Mouse (Mus musculus) v-Abl transformed pro-B cells (cell line): Measurements from ENCODE around the gene Tlx3.

ENCODE experiments used
- in situ Hi-C, 2 experiments: fragments of 400-800 bp; cut with MboI; formaldehyde crosslinking; loops; one replicate each; pipeline ENCODE4 v1.15.1; 2025; ENCODE audit not compliant: unreplicated experiment in 2 of 2

Tlx3 gene

GRCm38 (mm10) chr11:33157453-33158196, 45.8 kb downstream of the Tlx3 start:
- in situ Hi-C loops, result loop anchor here (5.0 to 25.0 kb wide), 6 partner anchors 440 to 1680 kb away; partner anchors contain the start of genes Bod1 (in 1 of the 2), Fbxw11 (in 1 of the 2) and Spdl1 (in 1 of the 2)

GRCm38 (mm10) chr11:33156436-33157015, 46.9 kb downstream of the Tlx3 start:
- in situ Hi-C loops, result loop anchor here (5.0 to 25.0 kb wide), 6 partner anchors 439 to 1681 kb away; partner anchors contain the start of genes Bod1 (in 1 of the 2), Fbxw11 (in 1 of the 2) and Spdl1 (in 1 of the 2)

- in situ Hi-C loops, result loop anchor here (10.0 to 25.0 kb wide), 5 partner anchors 517 to 1683 kb away; partner anchors contain the start of genes Bod1 (in 1 of the 2), Fbxw11 (in 1 of the 2) and Spdl1 (in 1 of the 2)
These were observed 48.9 kb downstream of the Tlx3 start for GRCm38 (mm10) chr11:33154459-33154858.

DNA sequence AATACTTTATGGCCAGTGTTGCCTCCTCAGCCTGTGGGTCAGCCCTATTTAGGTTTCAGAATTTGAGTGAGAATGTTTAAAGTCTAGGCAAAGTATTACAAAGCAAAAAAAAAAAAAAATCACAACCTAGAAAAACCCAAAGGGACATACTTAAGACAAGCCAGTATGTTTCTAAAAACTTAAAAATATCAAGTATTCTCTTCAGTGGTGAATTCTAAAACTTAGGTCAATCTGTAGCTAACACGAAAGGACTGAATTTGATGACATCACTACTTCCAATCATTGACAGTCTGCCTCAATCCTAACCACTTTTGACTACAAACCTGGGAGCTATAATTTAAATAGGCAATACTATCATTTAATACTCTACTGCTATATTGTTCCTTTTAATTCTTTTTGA, 50.4 kb downstream of the Tlx3 start:
- in situ Hi-C loops, result loop anchor here (10.0 to 25.0 kb wide), 5 partner anchors 516 to 1684 kb away; partner anchors contain the start of genes Bod1 (in 1 of the 2), Fbxw11 (in 1 of the 2) and Spdl1 (in 1 of the 2)

DNA sequence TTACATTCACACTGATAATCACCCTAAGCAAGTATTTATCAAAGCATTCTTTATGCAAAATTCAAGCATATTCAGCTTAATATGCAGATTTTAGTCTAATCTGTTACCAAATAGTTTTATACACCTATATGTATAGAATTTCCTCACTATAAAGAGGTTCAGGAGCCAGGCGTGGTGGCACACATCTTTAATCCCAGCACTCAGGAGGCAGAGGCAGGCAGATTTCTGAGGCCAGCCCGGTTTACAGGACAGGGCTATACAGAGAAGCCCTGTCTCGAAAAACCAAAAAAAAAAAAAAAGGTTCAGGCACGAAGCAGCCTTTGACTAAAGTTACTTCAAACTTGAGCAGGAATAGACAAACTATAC, 51.6 kb downstream of the Tlx3 start:
- in situ Hi-C loops, result loop anchor here (10.0 to 25.0 kb wide), 5 partner anchors 514 to 1686 kb away; partner anchors contain the start of genes Bod1 (in 1 of the 2), Fbxw11 (in 1 of the 2) and Spdl1 (in 1 of the 2)

GRCm38 (mm10) chr11:33151128-33151779, 52.1 kb downstream of the Tlx3 start:
- in situ Hi-C loops, result loop anchor here (10.0 to 25.0 kb wide), 5 partner anchors 514 to 1686 kb away; partner anchors contain the start of genes Bod1 (in 1 of the 2), Fbxw11 (in 1 of the 2) and Spdl1 (in 1 of the 2)
